Mouse (Mus musculus) midbrain, embryonic 15.5 days (tissue): Measurements from ENCODE around the gene Ccdc103. TPM values are rescaled to one million over a fixed set of nuclear protein-coding genes. Genes with fewer than 3 reads are reported as not detected.

Experiments used
- ATAC-seq: fragments of 200-750 bp; cut with Nextera tagmentation; replicated peaks from 2 replicates; pipeline ENCODE4 v1.8.0; 2017; ENCODE audit warnings: moderate TSS enrichment
- H3K27ac ChIP-seq: fragments of 300-500 bp; sonication (generic); 2 replicates; pipeline ENCODE4 v1.5.1; 2015; ENCODE audit warnings: mild to moderate bottlenecking, inconsistent platforms
- H3K27me3 ChIP-seq: fragments of 300-500 bp; sonication (generic); replicated peaks from 2 replicates; pipeline ENCODE4 v1.6.1; 2015; ENCODE audit warnings: inconsistent platforms
- H3K36me3 ChIP-seq: fragments of 300-500 bp; sonication (generic); replicated peaks from 2 replicates; pipeline ENCODE4 v1.6.1; 2015; ENCODE audit warnings: inconsistent platforms
- H3K4me1 ChIP-seq: fragments of 300-500 bp; sonication (generic); 2 replicates; pipeline ENCODE4 v1.6.1; 2015; ENCODE audit warnings: inconsistent platforms
- H3K4me2 ChIP-seq: fragments of 300-500 bp; sonication (generic); 2 replicates; pipeline ENCODE4 v1.6.1; 2015; ENCODE audit warnings: inconsistent platforms, mild to moderate bottlenecking, moderate library complexity
- H3K4me3 ChIP-seq: fragments of 300-500 bp; sonication (generic); 2 replicates; pipeline ENCODE4 v1.5.1; 2015; ENCODE audit warnings: mild to moderate bottlenecking, inconsistent platforms
- H3K9ac ChIP-seq: fragments of 300-500 bp; sonication (generic); 2 replicates; pipeline ENCODE4 v1.6.1; 2015; ENCODE audit warnings: mild to moderate bottlenecking, inconsistent platforms
- H3K9me3 ChIP-seq: fragments of 300-500 bp; sonication (generic); 2 replicates; pipeline ENCODE4 v1.6.1; 2016; ENCODE audit warnings: inconsistent platforms
- WGBS: fragments of 180-500 bp; shearing (Covaris S2); methylation state at CpG from one replicate; pipeline ENCODE4 v1.1.7; 2015; ENCODE audit warnings: mixed read lengths; 5-methylcytosine and 5-hydroxymethylcytosine counted together
- polyA plus RNA-seq: library from polyadenylated mRNA; unstranded; fragments of >200 nt; fragmentation: Nextera tagmentation; extraction: Ambion mirVana; gene quantifications from 2 replicates; pipeline ENCODE4 v1.2.1, GENCODE M21; 2015

Gene Ccdc103
- polyA plus RNA-seq, 1 experiment from 2014 or later, result 2.0 TPM

DNA sequence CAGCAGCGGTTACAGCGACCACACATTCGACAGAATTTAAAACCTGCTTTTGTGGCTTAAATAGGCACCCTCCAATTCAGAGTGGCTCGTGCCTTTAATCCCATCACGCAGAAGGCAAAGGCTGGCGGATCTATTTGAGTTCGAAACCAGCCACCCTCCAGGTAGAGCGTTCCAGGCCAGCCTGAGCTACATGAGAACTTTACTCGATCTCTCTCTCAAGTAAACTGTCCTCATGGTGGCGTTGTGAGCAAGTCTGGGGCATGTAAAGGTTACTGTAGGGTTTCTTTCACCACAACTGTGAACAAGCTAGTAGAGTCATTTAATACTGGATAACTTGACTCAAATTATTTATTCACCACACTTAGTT, 44.3 kb downstream of the Ccdc103 start:
- peak; percentile 14; the same call in 1 of the 2 replicates for ATAC-seq
- WGBS, result 1% methylated on average over 10 of the region's 10 CpGs
- H3K4me3 ChIP-seq, result peak overlapping the region; percentile 49
- no peaks in the 10 kb centered on the region; the same call in 1 of the 2 replicates for H3K27me3 ChIP-seq
- H3K36me3 ChIP-seq, result no peaks in the 10 kb centered on the region
- peaks cover 18% of the 10 kb centered on the region for H3K4me1 ChIP-seq
- no peaks in the 10 kb centered on the region for H3K9me3 ChIP-seq
- peak overlapping the region; percentile 37 for H3K9ac ChIP-seq
- peak overlapping the region; percentile 66 for H3K27ac ChIP-seq
- peak overlapping the region; percentile 78 for H3K4me2 ChIP-seq

DNA sequence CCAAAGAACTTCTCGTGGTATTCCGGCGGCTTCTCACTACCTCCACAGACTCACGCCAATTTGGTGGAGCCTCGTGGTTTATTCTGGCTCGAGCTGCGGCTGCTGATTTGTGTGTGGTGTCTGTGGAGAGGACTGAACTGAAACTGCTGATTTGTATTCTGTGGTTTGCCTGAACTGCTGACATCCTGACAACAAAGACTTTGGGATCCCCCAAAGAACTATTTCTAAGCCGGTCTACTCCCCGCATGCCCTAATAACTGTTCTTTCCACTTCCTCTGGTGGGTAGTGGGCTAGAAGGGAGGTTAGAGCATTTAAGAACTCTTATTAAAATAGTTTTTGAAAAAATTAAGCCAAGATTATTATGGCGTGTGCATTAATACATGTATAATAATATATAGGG, 49.7 kb downstream of the Ccdc103 start:
- no peak overlapping the region for H3K4me2 ChIP-seq
- 89% methylated on average over 10 of the region's 10 CpGs for WGBS
- ATAC-seq, result no peak

More for the DNA sequence above, 49.7 kb downstream of the Ccdc103 start:
- H3K27me3 ChIP-seq, result no peaks in the 10 kb centered on the region
- no peak overlapping the region for H3K9ac ChIP-seq
- no peak overlapping the region for H3K4me3 ChIP-seq
- no peak overlapping the region for H3K27ac ChIP-seq
- no peaks in the 10 kb centered on the region for H3K36me3 ChIP-seq
- H3K9me3 ChIP-seq, result no peaks in the 10 kb centered on the region
- no peaks in the 10 kb centered on the region; the same call in 1 of the 2 replicates for H3K4me1 ChIP-seq

Other genes with a start within 250 kb of the Ccdc103 start
- 0.13 TPM in 1 of 2 replicates, not detected in the other for gene Meioc, start 217.5 kb upstream of the Ccdc103 start, polyA plus RNA-seq
- gene Ccdc43, start 183.4 kb upstream of the Ccdc103 start, polyA plus RNA-seq, result 36.6 and 37.4 TPM in 2 replicates
- gene Adam11, start 119.8 kb upstream of the Ccdc103 start, polyA plus RNA-seq, result 34.4 and 40.4 TPM in 2 replicates
- gene Gjc1, start 61.5 kb upstream of the Ccdc103 start, polyA plus RNA-seq, result 36.9 TPM in 2 replicates
- gene Higd1b, start 45.4 kb upstream of the Ccdc103 start, polyA plus RNA-seq, result 13.7 and 14.8 TPM in 2 replicates
- gene Eftud2, start 219 bp upstream of the Ccdc103 start, polyA plus RNA-seq, result 133 and 146 TPM in 2 replicates
- gene Fam187a, start 4.0 kb downstream of the Ccdc103 start, polyA plus RNA-seq, result not detected in 2 replicates
- 0.14 and 0.25 TPM in 2 replicates for gene Gfap, start 19.7 kb downstream of the Ccdc103 start, polyA plus RNA-seq
- gene Kif18b, start 43.9 kb downstream of the Ccdc103 start, polyA plus RNA-seq, result 1.8 and 2.4 TPM in 2 replicates
- 11.7 and 14.0 TPM in 2 replicates for gene C1ql1, start 65.5 kb downstream of the Ccdc103 start, polyA plus RNA-seq
- 26.8 and 35.5 TPM in 2 replicates for gene Nmt1, start 147.0 kb downstream of the Ccdc103 start, polyA plus RNA-seq
- 182 and 184 TPM in 2 replicates for gene Dcakd, start 147.1 kb downstream of the Ccdc103 start, polyA plus RNA-seq
- gene Plcd3, start 220.5 kb downstream of the Ccdc103 start, polyA plus RNA-seq, result 3.0 and 3.8 TPM in 2 replicates
- 9.7 and 11.1 TPM in 2 replicates for gene Acbd4, start 220.5 kb downstream of the Ccdc103 start, polyA plus RNA-seq
- 3.1 and 3.7 TPM in 2 replicates for gene Hexim1, start 235.0 kb downstream of the Ccdc103 start, polyA plus RNA-seq